Mouse (Mus musculus) adrenal gland, adult (tissue): Measurements from ENCODE around the gene Rasgrp1.

Source experiments
- DNase-seq, 2 experiments: peaks; one replicate each; pipeline ENCODE4 v3.0.0; 2022 to 2023; ENCODE audit warnings: low spot score in 1 of 2; ENCODE audit not compliant: inconsistent age in 2 of 2

Gene Rasgrp1

DNA sequence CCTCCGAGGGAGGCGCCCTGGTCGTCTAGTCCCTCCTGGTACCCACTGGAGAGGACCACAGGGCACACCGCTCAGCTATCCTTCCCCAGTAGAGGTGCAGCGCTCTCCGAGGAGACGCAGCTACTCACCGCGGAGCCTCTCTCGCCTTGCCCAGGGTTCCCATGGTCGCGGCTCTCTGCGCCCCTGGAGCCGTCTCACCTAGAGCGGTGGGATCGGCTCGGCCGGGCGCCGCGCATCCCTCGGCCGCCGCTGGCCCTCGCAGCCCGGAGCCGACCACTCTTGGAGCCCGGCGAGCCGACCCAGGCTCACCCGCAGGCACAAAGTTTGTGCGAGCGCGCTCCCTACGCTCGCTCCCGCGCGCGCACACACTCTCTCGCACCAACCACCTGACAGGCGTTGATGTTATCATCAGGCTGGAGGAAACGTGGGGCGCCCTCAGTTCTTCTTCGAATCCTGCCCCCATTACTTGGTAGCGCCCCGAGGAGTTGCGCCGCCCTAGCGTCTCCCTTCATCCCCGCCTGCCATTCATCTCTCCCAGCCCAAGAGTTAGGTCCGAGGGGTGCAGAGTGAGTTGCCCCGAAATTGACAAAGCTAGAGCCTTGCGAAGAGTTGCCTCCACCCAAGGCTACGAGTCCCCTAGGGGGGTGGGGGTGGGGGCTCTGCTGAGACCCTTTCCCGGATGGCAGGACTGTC is at the start of gene Rasgrp1:
Rasgrp1 (minus strand) TSS at position 455 of the 693 bp plus-strand sequence.
- DNase-seq: peak in 1 of 2 experiments; percentile 15

GRCm38 (mm10) chr2:117389925-117390892 is 47.4 kb upstream of the Rasgrp1 start:
- DNase-seq: peak; percentile 30 to 79

- peak in 1 of 2 experiments; percentile 28 for DNase-seq
Measured at GRCm38 (mm10) chr2:117389460-117389859, 46.7 kb upstream of the Rasgrp1 start.

- no peak for DNase-seq
Measured at GRCm38 (mm10) chr2:117388121-117388520, 45.3 kb upstream of the Rasgrp1 start.

GRCm38 (mm10) chr2:117386981-117387705 is 44.3 kb upstream of the Rasgrp1 start:
- DNase-seq: no peak

GRCm38 (mm10) chr2:117386036-117386590 is 43.3 kb upstream of the Rasgrp1 start:
- no peak for DNase-seq

- DNase-seq: peak in 1 of 2 experiments; percentile 27
Measured at GRCm38 (mm10) chr2:117381314-117381713, 38.5 kb upstream of the Rasgrp1 start.

DNA sequence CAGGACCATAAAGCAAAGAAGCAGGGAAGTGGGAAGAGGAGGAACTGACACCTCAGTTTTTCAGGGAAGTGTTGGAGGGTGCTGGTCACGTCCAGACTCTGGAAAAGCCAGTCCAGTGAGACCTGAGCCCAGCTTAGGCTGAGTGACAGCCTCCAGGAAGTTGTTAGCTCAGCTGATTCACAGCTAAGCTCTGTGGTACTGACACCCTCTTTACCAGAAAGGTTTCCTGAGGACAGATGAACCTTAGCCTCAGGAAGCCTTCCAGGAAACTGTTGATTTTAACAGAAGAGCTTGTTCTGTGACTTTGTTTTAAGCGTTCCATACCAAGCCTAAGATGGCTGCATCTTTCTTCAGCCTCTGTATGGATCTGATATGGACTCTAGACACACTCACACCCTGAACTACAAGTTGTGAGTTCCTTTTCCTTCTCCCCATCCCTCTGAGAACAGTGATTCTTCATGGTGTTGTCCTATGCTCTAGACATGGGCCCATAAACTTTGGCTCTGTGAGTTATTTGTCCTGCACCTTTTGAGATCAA is 31.6 kb upstream of the Rasgrp1 start:
- DNase-seq: no peak

GRCm38 (mm10) chr2:117371706-117372105 is 28.9 kb upstream of the Rasgrp1 start:
- DNase-seq: no peak

DNA sequence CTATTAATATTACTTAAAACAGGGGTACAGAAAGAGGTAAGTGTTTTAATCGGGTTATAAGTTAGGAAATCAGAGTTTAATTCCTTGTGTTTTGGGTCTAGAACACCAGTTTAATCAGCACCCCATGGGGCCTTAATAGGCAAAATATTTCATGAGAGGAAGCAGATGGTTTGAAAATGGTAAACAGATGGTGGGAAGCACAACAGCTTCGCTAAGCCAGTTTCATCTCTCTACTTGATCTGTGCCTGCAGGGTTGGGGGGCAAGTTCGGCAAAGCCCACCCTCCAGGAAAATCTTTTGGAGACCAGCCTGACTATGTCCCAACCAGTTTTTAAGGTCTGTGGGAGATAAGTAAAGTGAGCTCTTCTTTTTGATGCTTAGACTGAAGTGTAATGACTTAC is 23.7 kb upstream of the Rasgrp1 start:
- DNase-seq: no peak

GRCm38 (mm10) chr2:117364056-117364455 is 21.3 kb upstream of the Rasgrp1 start:
- no peak for DNase-seq

GRCm38 (mm10) chr2:117357939-117358338 is 15.1 kb upstream of the Rasgrp1 start:
- DNase-seq: peak in 1 of 2 experiments; percentile 25

DNA sequence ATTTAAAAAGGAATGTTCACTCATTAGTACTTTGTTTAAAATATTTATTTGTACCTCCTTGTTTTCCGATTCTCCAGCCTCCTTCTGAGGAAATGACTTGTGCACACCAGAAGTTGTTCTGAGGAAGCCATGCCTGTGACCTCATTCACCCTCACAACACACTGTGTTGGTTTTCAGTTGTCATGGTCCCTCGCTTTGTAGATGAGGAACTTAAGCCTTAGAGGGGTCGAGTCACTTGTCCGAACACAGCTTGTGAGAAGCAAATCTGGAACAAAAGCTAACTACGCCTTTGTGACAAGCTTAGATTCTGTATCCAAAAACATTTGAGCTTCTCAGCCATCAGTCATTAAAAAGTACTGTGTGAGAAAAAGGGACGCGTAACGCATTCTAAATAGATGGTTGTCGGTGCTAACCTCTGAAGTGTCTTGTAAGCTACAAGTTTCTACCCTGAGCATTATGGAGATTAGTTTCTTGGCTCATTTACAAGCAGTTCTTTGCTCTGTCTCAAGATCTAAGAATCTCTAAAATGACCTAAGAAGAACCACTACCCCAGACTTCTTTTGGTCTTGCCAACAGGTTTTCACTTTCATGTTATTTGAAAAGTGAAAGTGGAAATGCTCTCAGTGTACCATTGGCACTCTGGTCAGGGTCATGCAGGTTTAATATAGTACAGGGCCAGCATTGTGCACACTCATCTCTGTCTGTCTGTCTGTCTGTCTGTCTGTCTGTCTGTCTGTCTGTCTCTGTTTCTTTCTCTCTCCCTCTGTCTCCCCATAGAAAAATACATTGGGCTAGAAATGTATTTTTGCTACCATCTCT is 9.7 kb upstream of the Rasgrp1 start:
- DNase-seq: no peak

DNA sequence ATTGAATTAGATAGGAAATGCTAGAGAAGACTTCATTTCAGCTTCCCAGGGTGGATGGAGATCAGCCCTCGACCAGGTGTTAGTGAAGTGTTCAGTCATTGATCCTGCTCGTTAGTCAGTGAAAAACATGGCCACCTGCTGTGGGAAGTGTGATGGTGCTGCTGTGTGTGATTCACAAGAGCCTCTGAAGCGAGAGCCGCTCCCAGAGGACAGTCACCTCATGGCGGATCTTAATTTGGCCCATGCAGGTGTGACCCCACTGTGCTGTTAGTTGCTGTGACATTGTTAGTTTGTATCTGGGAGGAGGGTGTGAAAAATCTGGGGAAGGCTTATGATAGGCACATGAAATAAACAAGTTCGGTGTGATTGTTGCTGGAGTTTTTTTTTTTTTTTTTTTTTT is 7.3 kb upstream of the Rasgrp1 start:
- DNase-seq: no peak

DNA sequence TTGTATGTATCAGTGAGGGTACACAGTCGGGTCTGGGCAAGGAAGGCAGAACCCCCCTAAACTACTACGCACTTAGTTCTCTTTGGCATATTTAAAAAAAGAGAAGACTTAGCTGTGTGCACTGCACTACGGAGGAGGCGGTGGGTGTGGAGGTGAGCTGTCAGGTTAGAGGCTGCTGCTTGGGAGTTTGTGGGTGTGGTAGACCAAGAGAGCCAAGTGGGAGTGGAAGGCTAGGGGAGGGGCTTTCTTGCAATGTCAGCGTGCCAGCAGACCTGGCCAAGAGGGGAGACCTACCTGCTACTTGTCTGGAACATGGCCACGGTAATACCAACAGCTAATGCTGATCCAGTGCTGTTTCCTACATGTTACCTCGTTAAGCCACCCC is 431 bp upstream of the Rasgrp1 start:
- peak in 1 of 2 experiments; percentile 24 for DNase-seq

DNA sequence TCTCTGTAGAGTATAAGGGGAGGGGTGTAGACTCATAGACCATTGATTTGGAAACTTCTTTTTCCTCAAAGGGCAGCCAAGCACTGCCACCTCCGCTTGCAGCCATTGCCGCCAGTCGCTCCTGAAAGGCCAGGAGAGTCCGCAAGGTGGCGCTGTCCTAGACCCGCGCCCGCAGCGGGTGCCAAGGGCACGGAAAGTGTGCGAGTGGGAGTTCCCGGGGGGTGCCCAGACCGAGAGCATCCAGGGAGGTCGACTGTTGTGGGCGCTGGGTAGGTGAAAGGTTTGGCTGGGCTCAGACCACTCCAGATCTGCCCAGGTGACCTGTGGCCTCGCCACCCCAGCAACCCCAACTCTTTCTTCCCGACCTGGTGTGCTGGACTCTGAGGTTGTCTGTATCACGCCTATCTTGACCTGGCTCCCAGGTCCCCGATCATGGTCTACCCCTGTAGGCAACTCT is 683 bp downstream of the Rasgrp1 start:
- peak; percentile 53 to 86 for DNase-seq

DNA sequence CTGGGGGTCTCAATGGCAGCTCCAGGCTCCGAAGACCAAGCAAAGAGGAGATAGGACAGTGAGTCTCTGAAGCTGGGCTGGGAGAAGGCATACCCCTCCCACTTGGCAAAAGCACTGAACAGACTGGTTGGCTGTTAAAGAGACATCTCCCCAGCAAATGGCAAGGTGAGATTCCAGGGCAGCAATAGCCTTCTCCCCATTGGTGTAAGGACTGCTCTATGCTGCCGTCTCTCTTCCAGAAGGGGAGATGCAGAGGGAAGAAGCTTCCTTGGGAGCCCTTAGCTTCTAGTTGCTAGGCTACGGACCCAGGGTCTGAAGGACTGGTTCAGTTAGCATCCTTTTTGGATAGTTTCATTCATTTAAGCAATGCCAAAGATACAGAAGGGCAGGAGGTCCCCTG is 4.3 kb downstream of the Rasgrp1 start:
- DNase-seq: no peak

DNA sequence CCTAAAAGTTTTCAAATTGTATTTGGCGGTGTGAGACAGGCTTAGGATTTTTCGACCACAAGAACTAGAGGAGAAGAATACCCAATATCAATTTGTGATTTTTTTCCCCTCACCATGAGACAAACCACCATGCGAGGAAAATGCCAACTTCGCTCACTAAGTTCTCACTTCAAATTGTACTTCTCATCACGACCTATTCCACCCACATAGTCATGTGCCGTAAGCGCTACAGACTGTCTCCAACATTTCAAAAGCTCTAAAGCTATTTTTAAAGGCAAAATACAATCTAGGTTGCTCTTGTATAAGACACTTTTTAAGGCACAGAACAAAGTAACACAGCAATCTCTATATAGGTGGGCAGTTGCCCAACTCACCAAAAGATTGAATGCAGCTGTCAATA is 4.9 kb downstream of the Rasgrp1 start:
- no peak for DNase-seq

GRCm38 (mm10) chr2:117336946-117337665 is 5.7 kb downstream of the Rasgrp1 start:
- DNase-seq: no peak
